Mouse (Mus musculus) 3134 (cell line): Measurements from ENCODE around the gene Pfn1.

Source experiments
- DNase-seq: peaks from one replicate; pipeline ENCODE4 v3.0.0-alpha.2; 2011; ENCODE audit warnings: low spot score; ENCODE audit not compliant: insufficient read length; ENCODE audit errors: extremely low read depth

Gene Pfn1

GRCm38 (mm10) chr11:70654198-70654922 is at the start of gene Pfn1:
Gene Pfn1 (minus strand): TSS chr11:70654644.
- DNase-seq: peak; percentile 86

GRCm38 (mm10) chr11:70702781-70703180 is 48.3 kb upstream of the Pfn1 start:
- no peak for DNase-seq

- no peak for DNase-seq
These were observed 47.7 kb upstream of the Pfn1 start for GRCm38 (mm10) chr11:70701984-70702733.

GRCm38 (mm10) chr11:70701221-70701955 is 46.9 kb upstream of the Pfn1 start:
- no peak for DNase-seq

- DNase-seq: peak; percentile 76
These were observed 46.2 kb upstream of the Pfn1 start for GRCm38 (mm10) chr11:70700613-70701012.

- DNase-seq: peak; percentile 96
These were observed 45.5 kb upstream of the Pfn1 start, which contains the start of the genes Inca1 and Kif1c for GRCm38 (mm10) chr11:70699722-70700556. Gene Inca1 (minus strand): TSS chr11:70700155. Gene Kif1c (plus strand): TSS chr11:70700548.

- no peak for DNase-seq
These were observed 44.6 kb upstream of the Pfn1 start for GRCm38 (mm10) chr11:70699051-70699450.

GRCm38 (mm10) chr11:70697376-70697775 is 42.9 kb upstream of the Pfn1 start:
- no peak for DNase-seq

GRCm38 (mm10) chr11:70693504-70693903 is 39.1 kb upstream of the Pfn1 start:
- no peak for DNase-seq

GRCm38 (mm10) chr11:70689578-70689977 is 35.1 kb upstream of the Pfn1 start:
- DNase-seq: no peak

GRCm38 (mm10) chr11:70688372-70688771 is 33.9 kb upstream of the Pfn1 start:
- DNase-seq: no peak

- peak; percentile 91 for DNase-seq
These were observed 33.3 kb upstream of the Pfn1 start, which contains the start of gene Camta2 for GRCm38 (mm10) chr11:70687601-70688199. Gene Camta2 (minus strand): TSS chr11:70688105.

GRCm38 (mm10) chr11:70686901-70687566 is 32.6 kb upstream of the Pfn1 start:
- DNase-seq: no peak

- no peak for DNase-seq
These were observed 29.2 kb upstream of the Pfn1 start for GRCm38 (mm10) chr11:70683640-70684039.

- no peak for DNase-seq
These were observed 27.6 kb upstream of the Pfn1 start for GRCm38 (mm10) chr11:70681897-70682581.

- no peak for DNase-seq
These were observed 26.7 kb upstream of the Pfn1 start for GRCm38 (mm10) chr11:70681170-70681569.

GRCm38 (mm10) chr11:70679894-70680293 is 25.4 kb upstream of the Pfn1 start:
- no peak for DNase-seq

- no peak for DNase-seq
These were observed 24.9 kb upstream of the Pfn1 start for GRCm38 (mm10) chr11:70679361-70679760.

- no peak for DNase-seq
These were observed 24.1 kb upstream of the Pfn1 start for GRCm38 (mm10) chr11:70678576-70678975.
